Mouse (Mus musculus) lung, embryonic 14.5 days (tissue): Measurements from ENCODE around the gene Col24a1. TPM values are rescaled to one million over a fixed set of nuclear protein-coding genes. Genes with fewer than 3 reads are reported as not detected.

Experiments used
- ATAC-seq: fragments of 200-750 bp; cut with Nextera tagmentation; 2 replicates; pipeline ENCODE4 v1.8.0; 2017; ENCODE audit warnings: mild to moderate bottlenecking, moderate TSS enrichment, moderate library complexity; ENCODE audit not compliant: insufficient read depth
- DNase-seq: peaks from one replicate; pipeline ENCODE4 v3.0.0-alpha.2; 2015
- H3K27ac ChIP-seq: fragments of 300-500 bp; sonication (generic); 2 replicates; pipeline ENCODE4 v1.5.1; 2014; ENCODE audit warnings: low read depth, mild to moderate bottlenecking, moderate library complexity
- H3K27me3 ChIP-seq: fragments of 300-500 bp; sonication (generic); 2 replicates; pipeline ENCODE4 v1.6.1; 2014; ENCODE audit warnings: low read length, control low read depth; ENCODE audit not compliant: insufficient read depth
- H3K36me3 ChIP-seq: fragments of 300-500 bp; sonication (generic); 2 replicates; pipeline ENCODE4 v1.6.1; 2014; ENCODE audit warnings: control low read depth; ENCODE audit not compliant: insufficient read depth
- H3K4me1 ChIP-seq: fragments of 300-500 bp; sonication (generic); 2 replicates; pipeline ENCODE4 v1.6.1; 2014; ENCODE audit warnings: antibody characterized with exemption, control low read depth; ENCODE audit not compliant: insufficient read depth
- H3K4me2 ChIP-seq: fragments of 300-500 bp; sonication (generic); 2 replicates; pipeline ENCODE4 v1.6.1; 2014; ENCODE audit warnings: mild to moderate bottlenecking
- H3K4me3 ChIP-seq: fragments of 300-500 bp; sonication (generic); 2 replicates; pipeline ENCODE4 v1.5.1; 2014; ENCODE audit warnings: low read depth, low read length
- H3K9ac ChIP-seq: fragments of 300-500 bp; sonication (generic); 2 replicates; pipeline ENCODE4 v1.6.1; 2014
- H3K9me3 ChIP-seq: fragments of 300-500 bp; sonication (generic); 2 replicates; pipeline ENCODE4 v1.6.1; 2016; ENCODE audit warnings: low read depth, low read length, control low read depth
- CTCF ChIP-seq: IDR thresholded peaks from 2 replicates; pipeline ENCODE4 v1.5.1; 2016; ENCODE audit warnings: antibody characterized with exemption, low read depth
- WGBS: fragments of 180-500 bp; shearing (Covaris S2); extraction: QIAGEN DNeasy Blood & Tissue Kit; methylation state at CpG from one replicate; pipeline ENCODE4 v1.1.7; 2014; 5-methylcytosine and 5-hydroxymethylcytosine counted together
- polyA plus RNA-seq: library from polyadenylated mRNA; unstranded; fragments of >200 nt; fragmentation: Nextera tagmentation; extraction: Ambion mirVana; gene quantifications from 2 replicates; pipeline ENCODE4 v1.2.1, GENCODE M21; 2014

The Col24a1 gene
- polyA plus RNA-seq, 1 experiment from 2014 or later = 1.7 TPM

DNA sequence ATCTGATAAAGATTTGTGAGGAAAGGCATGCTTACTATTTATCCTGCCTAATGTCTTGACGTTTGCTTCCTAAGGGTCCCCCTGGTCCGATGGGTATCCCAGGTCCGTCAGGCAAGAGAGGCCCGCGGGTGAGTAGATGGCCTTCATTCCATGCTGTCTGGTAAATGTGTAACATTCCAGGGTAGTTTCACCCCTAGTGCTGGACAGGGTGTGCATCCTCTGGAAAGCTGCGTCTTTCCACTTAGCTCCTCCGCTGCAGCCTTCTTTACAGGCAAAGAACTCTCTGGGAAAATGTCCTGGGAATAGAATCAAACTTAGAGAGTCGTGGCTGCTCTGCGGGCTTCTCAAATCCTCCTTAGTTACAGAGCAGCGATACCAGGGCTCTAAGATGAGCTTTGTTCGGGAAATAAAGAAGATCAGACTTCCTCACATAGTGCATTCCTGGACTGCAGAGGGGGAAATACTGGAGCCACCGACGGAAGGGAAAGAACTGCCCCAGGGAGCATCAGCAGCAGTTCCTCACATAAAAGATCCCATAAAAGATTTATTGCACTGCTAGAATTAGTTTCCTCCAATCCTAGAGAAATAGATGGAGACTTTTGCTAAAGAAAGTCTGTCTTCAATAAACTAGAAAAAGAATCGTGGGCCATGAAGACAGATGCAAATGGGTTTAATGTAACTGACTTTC lies 28.5 kb downstream of the Col24a1 start:
- no peaks in the 10 kb centered on the region for H3K4me1 ChIP-seq

GRCm38 (mm10) chr3:145325402-145325801 lies 33.1 kb downstream of the Col24a1 start:
- H3K9me3 ChIP-seq = no peaks in the 10 kb centered on the region
- H3K36me3 ChIP-seq = no peaks in the 10 kb centered on the region
- no peak overlapping the region for H3K9ac ChIP-seq
- H3K4me2 ChIP-seq = no peak overlapping the region
- no peak for TF ChIP-seq CTCF
- H3K27ac ChIP-seq = no peak overlapping the region
- H3K27me3 ChIP-seq = no peaks in the 10 kb centered on the region
- WGBS = 78% methylated on average over 3 of the region's 3 CpGs
- H3K4me1 ChIP-seq = no peaks in the 10 kb centered on the region
- no peak for DNase-seq
- H3K4me3 ChIP-seq = no peak overlapping the region
- no peak for ATAC-seq

More for the DNA sequence above, 28.5 kb downstream of the Col24a1 start:
- Histone ChIP-seq H3K27ac (no peak overlapping the region), H3K27me3 (no peaks in the 10 kb centered on the region), H3K9ac (no peak overlapping the region), H3K9me3 (no peaks in the 10 kb centered on the region), H3K36me3 (no peaks in the 10 kb centered on the region), H3K4me2 (no peak overlapping the region), H3K4me3 (no peak overlapping the region)
- no peak for ATAC-seq
- no peak for DNase-seq
- WGBS = 71% methylated on average over 14 of the region's 14 CpGs
- no peak for TF ChIP-seq CTCF

DNA sequence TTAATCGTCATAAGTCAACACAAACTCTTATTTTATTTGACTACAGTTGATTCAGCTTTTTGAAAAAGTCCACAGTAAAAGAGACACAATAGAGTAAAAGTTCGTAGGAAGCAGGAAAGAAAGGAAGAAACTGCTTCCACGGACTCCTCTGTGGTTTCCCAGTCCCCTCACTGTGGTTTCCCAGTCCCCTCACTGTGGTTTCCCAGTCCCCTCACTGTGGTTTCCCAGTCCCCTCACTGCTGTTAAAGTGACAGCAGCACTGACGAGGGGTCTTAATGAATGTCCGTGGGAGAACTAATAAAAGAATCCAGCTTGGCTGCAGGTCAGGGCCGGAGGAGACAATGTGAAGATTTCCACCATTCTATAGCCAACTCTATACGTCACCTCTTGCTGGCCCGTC lies 39.4 kb downstream of the Col24a1 start:
- WGBS = 65% methylated on average over 8 of the region's 8 CpGs
- H3K9ac ChIP-seq = no peak overlapping the region
- no peak overlapping the region for H3K4me2 ChIP-seq
- no peak overlapping the region for H3K4me3 ChIP-seq
- DNase-seq (no peak), ATAC-seq (no peak)
- no peaks in the 10 kb centered on the region for H3K36me3 ChIP-seq
- H3K4me1 ChIP-seq = no peaks in the 10 kb centered on the region
- no peaks in the 10 kb centered on the region for H3K9me3 ChIP-seq
- no peak for TF ChIP-seq CTCF
- no peaks in the 10 kb centered on the region for H3K27me3 ChIP-seq
- H3K27ac ChIP-seq = no peak overlapping the region

DNA sequence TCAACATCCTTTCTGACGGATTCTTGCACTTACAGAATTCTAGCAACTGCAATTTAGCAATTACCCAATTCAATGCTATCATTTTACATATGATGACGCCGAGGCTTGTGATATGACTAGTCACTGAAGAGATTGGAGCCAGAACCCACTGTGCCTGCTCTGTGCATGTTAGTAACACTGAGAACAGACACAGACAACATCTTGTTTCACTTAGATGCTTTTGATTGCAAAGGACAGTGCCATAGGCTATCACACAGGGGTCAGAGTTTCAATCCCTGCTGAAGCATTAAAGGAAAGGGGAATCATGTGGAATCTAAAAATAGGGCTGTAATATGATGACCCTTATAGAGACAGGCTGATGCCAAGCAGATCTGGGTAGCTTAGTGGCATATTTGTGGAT lies 41.8 kb downstream of the Col24a1 start:
- Histone ChIP-seq H3K4me1 (no peaks in the 10 kb centered on the region), H3K27ac (no peak overlapping the region), H3K9me3 (no peaks in the 10 kb centered on the region), H3K4me2 (no peak overlapping the region), H3K4me3 (no peak overlapping the region), H3K9ac (no peak overlapping the region), H3K36me3 (no peaks in the 10 kb centered on the region), H3K27me3 (no peaks in the 10 kb centered on the region)
- WGBS = 72% methylated on average over 3 of the region's 3 CpGs
- DNase-seq (no peak), ATAC-seq (no peak)
- TF ChIP-seq CTCF = no peak

GRCm38 (mm10) chr3:145337161-145337560 lies 44.9 kb downstream of the Col24a1 start:
- no peak overlapping the region for H3K27ac ChIP-seq
- no peaks in the 10 kb centered on the region for H3K9me3 ChIP-seq
- H3K36me3 ChIP-seq = no peaks in the 10 kb centered on the region
- H3K4me3 ChIP-seq = no peak overlapping the region
- TF ChIP-seq CTCF = no peak
- H3K9ac ChIP-seq = no peak overlapping the region
- peak; percentile 86 for DNase-seq
- H3K27me3 ChIP-seq = no peaks in the 10 kb centered on the region
- ATAC-seq = no peak
- H3K4me2 ChIP-seq = no peak overlapping the region
- WGBS = 61% methylated on average over 2 of the region's 2 CpGs
- H3K4me1 ChIP-seq = no peaks in the 10 kb centered on the region

DNA sequence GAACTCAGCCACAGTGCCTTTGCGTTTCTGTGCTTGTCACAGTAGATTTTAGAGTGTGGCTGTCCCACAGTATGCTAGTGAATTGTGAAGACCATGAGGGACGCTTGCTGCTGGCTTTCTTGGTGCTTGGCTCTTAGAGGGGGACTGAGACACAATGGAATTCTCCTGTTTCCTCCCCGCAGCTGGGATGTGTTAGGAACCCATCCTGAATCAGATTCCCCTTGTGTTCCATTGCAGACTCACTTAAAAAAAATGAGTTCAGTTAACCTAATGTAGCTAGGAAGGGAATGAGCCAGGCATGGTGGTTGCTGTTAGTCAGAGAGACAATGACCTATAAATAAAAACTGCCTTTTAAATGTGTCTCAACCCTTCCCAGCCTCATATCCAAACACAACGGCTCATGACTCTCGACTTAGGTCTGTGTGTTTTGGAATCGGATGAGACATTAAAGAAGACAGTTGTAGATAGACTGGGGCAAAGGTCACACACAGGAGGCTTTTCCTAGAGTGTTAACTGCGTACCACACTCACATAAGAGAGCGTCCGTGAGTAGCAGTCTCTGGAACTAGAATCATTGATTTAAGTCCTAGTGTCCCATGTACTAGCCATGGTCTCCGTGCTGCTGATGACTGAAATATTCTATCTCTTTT lies 47.7 kb downstream of the Col24a1 start:
- Histone ChIP-seq H3K27ac (no peak overlapping the region), H3K9me3 (no peaks in the 10 kb centered on the region), H3K27me3 (no peaks in the 10 kb centered on the region), H3K4me3 (no peak overlapping the region), H3K4me1 (no peaks in the 10 kb centered on the region), H3K36me3 (no peaks in the 10 kb centered on the region), H3K4me2 (no peak overlapping the region), H3K9ac (no peak overlapping the region)
- ATAC-seq (no peak), DNase-seq (no peak)
- no peak for TF ChIP-seq CTCF
- WGBS = 62% methylated on average over 10 of the region's 10 CpGs

GRCm38 (mm10) chr3:145348690-145349089 lies 56.4 kb downstream of the Col24a1 start:
- no peak for DNase-seq
- Histone ChIP-seq H3K9ac (no peak overlapping the region), H3K27ac (no peak overlapping the region), H3K9me3 (no peaks in the 10 kb centered on the region), H3K36me3 (no peaks in the 10 kb centered on the region), H3K4me3 (no peak overlapping the region), H3K4me1 (no peaks in the 10 kb centered on the region), H3K4me2 (no peak overlapping the region), H3K27me3 (no peaks in the 10 kb centered on the region)
- no peak for ATAC-seq
- TF ChIP-seq CTCF = no peak
- 81% methylated on average over 3 of the region's 3 CpGs for WGBS
